Mouse (Mus musculus) frontal cortex, adult (tissue): ENCODE measurements around the gene Olfr107.

Source experiments
- ATAC-seq: cut with Nextera tagmentation; 2 replicates; pipeline ENCODE4 v1.9.2; 2017; ENCODE audit warnings: mild to moderate bottlenecking, moderate library complexity, mixed read lengths; ENCODE audit not compliant: low TSS enrichment

The Olfr107 gene

DNA sequence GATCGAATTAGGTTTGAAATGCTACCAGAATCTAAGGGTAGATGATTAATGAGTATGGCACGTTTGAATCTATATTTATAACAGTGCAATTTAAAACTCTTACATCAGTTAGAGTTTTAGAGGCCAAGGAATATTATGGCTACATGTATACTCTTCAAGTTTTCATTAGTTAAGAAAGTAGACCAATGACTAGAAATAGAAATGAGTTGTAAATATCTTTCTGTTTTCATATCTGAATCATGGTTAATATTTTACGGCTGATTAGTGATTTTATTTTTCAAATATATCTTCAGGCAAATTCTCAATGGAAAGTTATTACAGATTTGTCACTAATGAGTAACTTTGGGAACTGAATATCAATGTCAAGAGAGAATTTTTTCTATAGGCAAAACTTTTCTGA, at the start of gene Olfr107:
TSS of gene Olfr107 (plus strand) at position 301 of the 400 bp plus-strand sequence.
- no peak for ATAC-seq

DNA sequence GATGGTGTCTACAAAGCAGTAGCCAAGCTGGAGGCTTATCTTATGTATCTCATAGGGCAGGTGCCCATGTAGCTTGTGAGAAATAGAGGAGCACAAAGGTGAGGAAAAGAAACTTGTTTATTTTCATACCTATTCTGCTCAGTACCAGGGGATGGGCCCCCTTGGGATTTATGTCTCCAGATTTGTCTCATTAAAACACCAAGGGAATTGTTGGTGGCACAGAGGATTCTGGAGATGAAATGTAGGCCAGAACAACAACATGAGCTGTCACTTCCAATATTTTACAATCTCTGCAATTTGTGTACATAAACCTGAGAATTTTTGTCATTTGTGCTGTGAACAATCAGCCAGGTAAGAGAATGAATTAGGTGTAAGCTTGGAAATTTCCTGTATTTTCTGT, 39.7 kb upstream of the Olfr107 start, which contains the start of gene Olfr104-ps:
TSS of gene Olfr104-ps (plus strand) at position 301 of the 400 bp plus-strand sequence.
- ATAC-seq, result no peak

DNA sequence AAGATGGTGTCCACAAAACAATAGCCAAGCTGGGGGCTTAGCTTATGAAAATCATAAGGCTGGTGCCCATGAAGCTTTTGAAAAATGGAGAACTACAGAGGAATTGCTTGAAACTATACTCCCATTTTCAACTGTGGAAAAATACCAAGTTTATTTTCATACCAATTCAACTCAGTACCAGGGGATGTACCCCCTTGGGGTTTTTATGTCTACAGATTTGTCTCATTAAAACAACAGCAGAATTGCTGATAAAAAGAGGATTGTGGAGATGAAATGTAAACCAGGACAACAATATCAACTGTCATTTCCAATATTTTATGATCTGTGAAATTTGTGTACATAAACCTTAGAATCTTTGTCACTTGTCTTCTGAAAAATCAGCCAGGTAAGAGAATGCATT, 20.3 kb upstream of the Olfr107 start, which contains the start of gene Olfr105-ps:
TSS of gene Olfr105-ps (plus strand) at position 301 of the 400 bp plus-strand sequence.
- ATAC-seq, result no peak

DNA sequence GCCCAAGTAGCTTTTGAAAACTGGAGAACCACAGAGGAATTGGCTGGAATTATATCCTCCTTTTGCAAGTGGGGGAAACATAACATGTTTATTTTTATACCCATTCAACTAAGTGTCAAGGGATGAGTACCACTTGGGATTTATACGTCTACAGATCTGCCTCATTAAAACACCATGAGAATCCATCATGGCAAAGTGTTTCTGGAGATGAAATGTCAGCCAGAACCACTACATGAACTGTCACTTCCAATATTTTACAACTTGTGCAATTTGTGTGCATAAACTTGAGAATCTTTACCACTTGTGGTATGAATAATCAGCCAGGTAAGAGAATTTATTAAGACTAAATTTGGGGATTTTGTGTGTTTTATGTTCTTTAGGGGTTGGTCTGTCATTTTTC, 8.9 kb upstream of the Olfr107 start, which contains the start of gene Olfr106-ps:
TSS of gene Olfr106-ps (plus strand) at position 301 of the 400 bp plus-strand sequence.
- no peak for ATAC-seq

GRCm38 (mm10) chr17:37413380-37413779, 14.4 kb downstream of the Olfr107 start:
- ATAC-seq, result no peak

DNA sequence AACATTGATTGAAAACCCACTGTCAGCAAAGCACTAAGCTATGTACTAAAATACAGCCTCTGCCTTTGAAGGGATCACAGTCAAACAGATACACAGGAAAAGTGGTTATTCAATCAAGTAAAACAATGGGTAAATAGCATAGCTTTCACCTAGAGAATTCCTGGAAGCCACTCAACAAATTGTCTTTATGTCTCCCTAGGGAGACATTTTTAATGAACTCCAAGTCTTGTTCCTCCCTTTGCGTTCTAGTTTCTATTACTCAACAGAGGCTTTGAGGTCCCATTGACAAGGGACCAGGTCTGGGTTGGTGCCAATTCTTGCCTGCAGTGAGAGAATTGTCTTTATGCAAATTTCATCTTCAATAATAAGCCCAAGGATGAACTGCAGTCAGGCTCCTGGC, 46.2 kb downstream of the Olfr107 start, which contains the start of gene Olfr108:
TSS of gene Olfr108 (plus strand) at position 301 of the 400 bp plus-strand sequence.
- no peak for ATAC-seq
